Mouse (Mus musculus): Measurements from ENCODE around the gene Mrgbp.

Mrgbp gene

DNA sequence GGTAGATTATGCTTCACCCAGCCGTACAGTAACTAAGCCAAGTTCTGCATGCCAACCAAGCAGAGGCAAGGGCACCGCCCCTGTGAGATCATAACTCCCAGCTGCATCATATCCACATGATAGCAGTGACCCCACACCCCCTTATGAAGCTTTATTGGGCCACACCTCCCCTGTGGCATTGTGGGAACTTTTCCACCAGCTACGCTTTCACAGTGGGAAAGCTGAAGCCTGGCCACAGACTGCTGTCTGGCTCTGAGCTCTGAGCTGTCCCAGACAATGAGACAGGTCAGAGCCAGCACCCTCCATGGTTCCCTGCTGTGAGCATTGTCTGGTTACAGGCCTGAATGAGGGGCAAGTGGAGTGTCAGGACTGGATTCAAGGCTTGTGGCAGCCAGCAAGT is at the start of gene Mrgbp:
Mrgbp (plus strand) TSS at position 303 of the 400 bp plus-strand sequence.
- peak; percentile 41 for DNase-seq (ENCODE audit: extremely low read depth, insufficient read length, low spot score)

DNA sequence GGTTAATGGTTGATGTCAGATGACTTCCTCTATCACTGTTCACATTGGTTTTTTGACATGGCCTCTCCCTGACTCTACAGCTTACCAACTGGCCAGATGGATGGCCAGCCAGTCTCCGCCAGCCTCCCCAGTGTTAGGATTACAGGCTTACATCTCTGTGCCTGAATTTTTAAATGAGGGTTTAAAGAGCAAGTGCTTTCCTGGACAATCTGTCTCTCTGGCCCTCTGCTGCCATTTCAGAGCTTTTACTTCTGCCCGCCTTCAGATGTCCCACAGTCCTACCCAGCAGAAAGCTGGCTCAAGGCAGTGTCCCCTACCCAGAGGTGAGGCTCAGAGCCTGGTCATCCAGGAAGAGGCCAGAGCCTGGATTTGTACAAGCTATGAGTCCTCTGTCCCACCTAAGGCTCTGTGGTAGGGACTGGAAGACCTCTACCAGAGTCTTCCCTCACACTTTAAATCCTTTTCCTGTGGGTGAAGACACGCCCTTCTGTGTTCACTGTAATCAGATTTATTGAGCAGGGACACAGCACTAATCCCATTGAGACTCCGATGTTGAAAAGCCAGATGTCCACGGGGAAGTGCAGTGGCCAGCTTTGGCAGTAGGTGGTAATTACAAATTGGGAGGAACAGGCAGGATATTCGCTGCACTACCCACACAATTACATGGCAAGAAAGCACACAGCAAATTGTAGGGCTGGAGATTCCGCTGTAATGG is 49.3 kb upstream of the Mrgbp start:
- no peak for DNase-seq (ENCODE audit: extremely low read depth, insufficient read length, low spot score)

DNA sequence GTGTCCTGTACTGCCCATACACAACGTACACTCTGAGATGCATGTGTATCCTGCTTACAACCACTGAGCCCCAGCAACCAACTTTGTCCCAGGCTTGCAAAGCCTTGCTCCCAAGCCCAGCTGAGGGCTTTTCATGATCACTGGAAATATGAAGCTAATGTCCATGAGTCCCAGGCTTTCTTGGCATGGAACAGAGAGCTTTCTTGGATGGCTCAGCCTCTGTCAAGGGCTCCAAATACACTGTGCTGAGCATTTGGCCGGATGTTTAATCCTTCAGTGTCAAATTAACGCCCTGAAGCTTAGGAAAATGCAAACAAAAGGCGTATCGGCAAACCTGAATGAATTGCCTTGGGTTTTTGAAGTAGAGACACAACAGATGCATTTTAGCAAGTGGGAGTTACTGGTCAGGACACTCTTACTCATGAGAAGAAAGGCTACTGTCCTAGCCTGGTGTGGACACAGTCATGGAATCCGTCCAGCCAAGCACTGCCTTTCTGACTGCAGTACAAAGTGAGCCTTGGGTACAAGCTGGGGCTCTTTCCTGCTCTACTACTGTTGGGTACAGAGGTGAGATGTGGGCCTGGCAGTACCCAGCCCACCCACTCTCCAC is 48.6 kb upstream of the Mrgbp start:
- DNase-seq (ENCODE audit: extremely low read depth, insufficient read length, low spot score) = no peak

DNA sequence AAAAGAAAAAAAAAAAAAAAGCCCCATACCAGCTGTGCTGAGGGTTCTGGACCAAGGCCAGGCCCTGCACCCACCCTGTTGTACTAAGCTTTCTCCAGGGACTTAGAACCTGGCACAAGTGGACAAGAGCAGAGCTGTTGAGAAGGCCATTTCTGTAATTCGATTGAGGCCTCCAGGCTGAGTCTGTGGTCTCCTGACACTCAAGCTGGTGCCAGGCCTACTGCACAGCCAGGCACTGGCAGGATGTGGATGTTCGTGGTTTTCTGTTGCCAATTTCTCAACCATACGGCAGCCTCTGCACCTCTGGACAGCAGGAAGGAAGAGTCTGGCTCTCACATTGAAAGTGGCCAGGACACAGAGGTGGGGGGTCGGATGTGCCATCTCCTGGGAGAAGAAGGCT is 47.9 kb upstream of the Mrgbp start:
- no peak for DNase-seq (ENCODE audit: extremely low read depth, insufficient read length, low spot score)

DNA sequence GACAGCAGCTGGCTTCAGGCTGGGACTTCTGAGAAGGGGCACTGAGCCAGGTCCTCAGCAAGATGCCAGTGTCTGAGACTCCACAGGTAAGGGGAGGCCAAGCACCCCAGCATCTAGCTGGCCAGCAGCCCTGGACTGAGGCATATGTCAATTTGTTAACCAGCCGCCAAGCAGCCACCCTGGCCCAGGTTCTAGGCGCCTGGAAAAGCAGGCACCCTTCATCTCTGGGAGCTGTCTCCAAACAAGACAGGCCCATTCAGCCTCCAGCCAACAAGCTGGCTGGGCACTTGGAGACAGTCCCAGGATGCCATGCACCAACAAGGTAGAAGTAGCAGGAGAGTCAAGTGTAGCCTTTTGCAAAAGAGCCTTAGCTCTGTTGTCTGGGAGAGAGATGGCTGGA is 37.4 kb upstream of the Mrgbp start:
- DNase-seq (ENCODE audit: extremely low read depth, insufficient read length, low spot score) = no peak

DNA sequence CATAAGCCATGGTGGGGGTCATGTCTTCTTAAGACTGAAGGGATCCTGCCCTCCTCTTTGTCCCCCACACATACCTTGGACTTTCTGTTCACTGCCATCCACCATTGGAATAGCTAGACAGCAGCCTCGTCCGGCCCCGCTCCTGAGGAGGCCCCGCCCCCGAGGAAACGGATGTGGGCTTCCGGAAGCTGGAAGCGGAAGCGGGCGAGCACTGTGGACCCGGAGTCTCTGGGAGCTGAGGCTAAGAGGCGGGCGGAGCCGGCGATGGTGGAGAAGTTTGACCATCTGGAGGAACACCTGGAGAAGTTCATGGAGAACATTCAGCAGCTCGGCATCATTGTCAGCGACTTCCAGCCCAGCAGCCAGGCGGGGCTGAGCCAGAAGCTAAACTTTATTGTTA is 36.1 kb upstream of the Mrgbp start:
- no peak for DNase-seq (ENCODE audit: extremely low read depth, insufficient read length, low spot score)

DNA sequence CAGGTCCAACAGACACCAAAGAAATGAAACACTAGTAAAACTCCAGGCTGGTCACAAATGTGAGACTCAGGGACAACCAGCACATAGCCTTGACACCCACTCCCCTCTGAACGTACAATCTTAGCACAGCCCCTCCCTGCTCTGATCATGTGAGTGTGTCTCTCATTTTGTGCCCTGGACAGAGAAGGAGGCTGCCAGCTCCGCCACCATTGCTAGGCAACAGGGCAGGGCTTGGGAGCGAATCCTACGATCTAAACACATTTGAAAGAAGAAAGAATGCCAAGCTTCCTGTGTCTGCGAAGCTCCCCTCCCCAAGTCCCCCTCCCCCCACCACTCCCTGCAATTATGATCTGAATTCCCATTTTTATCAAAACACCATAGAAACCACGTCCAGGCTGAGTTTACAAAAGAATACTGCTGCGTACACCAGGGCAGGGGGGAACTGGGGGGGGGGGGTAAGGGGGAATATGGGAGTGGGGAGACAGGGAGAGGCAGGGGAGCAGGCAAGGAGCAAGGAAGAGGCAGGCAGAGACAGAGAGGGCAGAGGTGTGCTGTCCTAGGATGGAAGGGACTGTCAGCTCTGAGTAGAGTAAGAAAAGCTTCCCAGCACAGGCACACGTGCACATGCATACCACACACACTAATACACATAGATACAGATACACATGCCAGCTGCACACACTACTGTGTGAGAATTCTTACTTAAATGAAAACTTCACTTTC is 33.6 kb upstream of the Mrgbp start:
- DNase-seq (ENCODE audit: extremely low read depth, insufficient read length, low spot score) = no peak

DNA sequence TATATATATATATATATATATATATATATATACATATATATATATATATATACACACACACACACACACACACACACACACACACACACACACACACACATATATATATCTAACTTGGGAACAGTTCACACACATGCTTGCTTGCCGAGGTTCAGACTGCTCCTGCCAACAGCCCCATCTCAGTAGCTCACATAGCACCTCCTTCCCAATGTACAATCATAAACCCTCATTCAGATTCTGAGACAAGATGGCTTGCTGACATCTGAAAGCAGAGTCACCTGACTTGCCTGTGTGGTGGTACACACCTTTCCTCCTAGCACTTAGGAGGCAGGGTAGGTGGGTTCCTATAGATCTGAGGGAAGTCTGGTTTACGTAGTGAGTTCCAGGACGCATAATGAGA is 28.8 kb upstream of the Mrgbp start:
- DNase-seq (ENCODE audit: extremely low read depth, insufficient read length, low spot score) = no peak

DNA sequence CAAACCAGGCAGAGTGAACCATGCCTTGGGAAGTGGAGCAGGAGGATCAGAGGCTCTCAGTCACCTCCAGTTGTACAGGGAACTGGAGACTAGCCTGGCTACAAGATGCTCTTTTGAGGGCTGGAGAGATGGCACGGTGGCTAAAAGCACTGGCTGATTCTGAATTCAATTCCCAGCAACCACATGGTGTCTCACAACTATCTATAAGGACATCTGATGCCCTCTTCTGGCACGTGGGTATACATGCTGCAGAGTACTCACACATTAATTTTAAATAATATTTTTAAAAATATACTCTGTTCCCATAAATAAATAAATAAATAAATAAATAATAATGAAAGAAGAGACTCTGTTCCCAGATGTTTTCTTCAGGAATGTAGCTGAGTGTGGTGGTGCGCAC is 25.9 kb upstream of the Mrgbp start:
- DNase-seq (ENCODE audit: extremely low read depth, insufficient read length, low spot score) = no peak

DNA sequence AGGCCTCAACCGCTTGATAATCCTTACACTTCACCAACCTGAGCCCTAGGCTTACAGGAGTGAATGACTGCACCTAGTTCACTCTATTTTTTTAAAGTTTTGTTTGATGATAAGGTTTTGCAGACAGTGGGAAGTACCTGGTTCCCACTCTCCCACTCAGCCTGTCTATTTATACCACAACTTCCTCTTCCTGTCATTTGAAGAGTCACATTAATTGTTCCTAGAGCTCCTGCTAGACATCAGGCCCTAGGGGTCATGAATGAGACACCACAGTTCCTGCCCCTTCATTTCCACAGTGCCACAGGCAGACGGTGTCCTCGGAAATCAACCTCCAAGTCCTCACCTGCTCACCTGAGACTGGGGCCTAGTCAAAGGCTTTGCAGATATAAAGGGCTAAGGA is 24.6 kb upstream of the Mrgbp start:
- DNase-seq (ENCODE audit: extremely low read depth, insufficient read length, low spot score) = no peak

DNA sequence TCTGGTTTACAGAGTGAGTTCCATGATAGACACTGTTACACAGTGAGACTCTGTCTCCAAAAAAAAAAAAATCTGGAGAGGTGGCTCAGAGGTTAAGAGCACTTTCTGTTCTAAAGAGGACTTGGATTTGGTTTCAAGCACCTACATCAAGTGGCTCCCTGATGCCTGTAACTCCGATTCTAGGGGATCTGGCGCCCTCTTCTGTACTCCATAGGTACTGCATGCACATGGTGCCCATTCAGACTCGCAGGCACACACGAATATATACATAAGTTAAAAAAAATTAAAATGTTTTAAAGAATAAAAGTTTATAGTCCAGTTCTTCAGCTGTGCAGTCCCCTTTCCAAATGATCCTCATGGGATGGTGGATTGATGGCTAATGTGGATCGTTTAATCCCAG is 20.9 kb upstream of the Mrgbp start:
- no peak for DNase-seq (ENCODE audit: extremely low read depth, insufficient read length, low spot score)

DNA sequence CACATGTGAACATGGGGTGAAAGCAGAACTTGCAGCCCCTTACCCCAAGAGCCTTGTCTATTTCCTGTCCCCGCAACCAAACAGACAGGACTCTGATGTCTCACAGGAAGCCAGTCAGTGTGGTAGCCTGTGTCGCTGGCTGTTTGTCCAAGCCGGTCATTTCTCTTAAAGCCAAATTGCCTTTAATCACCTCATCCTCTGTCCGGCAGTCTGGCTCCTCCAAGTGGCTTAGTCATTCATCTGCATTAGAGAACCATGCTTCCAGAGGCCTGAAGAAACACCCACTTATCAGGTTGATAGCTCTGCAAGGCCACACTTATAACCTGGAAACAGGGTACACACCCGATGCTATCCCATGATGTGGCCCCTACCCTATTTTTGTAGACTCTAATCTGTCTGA is 19.0 kb upstream of the Mrgbp start:
- DNase-seq (ENCODE audit: extremely low read depth, insufficient read length, low spot score) = no peak

DNA sequence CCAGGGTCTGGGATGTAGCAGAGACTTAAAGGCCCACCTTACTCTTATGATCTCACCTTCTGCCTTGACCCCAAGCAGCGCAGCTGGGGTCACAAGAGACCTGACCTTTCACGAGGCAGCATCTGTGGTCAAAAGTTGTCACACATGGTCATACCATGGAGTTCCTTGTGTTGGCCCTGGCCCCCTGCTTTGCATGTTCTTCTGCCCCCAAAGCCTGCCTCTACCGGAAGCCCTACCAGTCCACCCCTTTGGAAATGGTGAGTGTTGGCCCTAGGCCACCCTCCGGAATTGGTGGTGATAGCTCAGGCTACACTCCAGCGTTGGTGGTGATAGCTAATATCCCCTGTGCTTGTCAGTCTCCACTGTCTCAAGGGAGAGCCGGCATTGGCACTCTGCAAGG is 17.8 kb upstream of the Mrgbp start:
- no peak for DNase-seq (ENCODE audit: extremely low read depth, insufficient read length, low spot score)

DNA sequence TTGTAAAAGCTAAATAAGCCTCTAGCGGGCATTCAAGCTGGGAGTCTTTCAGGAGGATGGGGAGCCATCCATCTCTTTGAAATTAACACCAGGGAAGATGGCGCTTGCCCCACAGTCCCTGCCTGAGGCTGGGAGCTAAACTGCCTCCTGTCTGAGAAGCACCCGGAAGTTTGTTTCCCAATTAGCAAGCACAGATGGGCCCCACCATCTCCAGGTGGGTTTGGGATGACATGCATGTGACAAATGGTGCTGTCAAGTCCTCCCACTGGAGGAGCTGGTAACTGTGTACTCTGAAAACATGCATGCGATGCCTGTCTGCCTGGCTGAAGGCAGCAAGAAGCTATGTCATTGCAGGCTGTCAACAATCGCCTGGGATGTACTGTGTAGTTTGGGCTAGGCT is 17.3 kb upstream of the Mrgbp start:
- DNase-seq (ENCODE audit: extremely low read depth, insufficient read length, low spot score) = no peak

DNA sequence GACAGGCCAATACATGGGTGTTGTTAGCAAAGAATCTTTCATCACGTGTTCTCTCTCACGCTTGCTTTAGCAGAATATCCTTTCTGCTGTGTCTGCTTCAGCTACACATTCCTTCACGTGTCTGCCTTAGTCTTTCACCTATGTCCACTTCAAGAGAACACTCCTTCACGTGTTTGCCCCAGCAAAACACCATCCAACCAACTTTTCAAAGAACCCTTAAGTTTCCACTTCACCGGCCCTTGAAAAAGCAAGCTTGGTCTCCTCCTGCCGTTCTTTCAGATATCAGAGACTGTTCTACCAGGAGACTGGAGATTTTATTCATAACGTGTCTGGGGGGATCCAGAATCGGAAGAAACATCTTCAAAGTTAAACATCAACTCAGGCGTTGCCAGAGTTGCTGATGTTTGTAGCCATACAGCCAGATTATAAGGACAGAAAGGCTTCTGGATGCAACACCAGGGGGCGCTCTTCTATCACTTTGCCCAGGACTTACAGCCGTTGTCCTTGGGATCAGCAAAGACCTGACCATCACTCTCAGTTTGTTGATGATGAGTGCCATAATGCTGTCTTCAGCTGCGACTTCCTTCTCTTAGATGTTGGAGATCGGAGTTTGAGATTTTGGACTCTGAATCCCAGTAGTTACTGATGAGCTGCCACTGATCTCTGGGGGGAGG is 14.7 kb upstream of the Mrgbp start:
- DNase-seq (ENCODE audit: extremely low read depth, insufficient read length, low spot score) = no peak

DNA sequence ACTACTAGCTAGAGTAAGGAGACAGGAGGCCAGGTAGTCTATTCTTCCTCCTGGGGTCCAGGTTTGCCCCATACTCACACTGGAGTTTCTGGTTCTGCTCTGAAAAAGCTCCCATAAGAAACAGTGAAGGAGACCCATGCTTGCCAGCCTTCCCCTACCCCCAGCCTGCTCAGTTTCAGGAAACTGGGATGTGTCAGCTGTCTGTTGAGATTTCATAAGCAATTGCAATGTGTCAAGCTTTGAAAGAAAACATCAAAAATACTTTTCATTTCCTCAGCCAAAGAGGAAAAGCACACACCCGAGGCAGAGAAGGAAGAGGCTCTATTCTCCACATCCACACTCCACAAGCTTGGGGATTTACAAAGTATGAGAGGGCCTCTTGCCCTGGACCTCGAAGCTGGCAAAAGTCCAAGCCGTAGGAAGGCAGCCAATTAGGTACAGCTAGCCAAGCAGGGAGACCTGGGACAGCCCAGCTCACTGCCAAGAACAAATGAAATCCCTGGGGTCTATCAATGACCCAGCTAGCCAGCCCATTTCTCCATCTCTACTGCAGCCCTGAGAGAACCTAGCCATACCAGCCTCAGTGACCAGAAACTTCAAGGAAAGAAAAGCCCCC is 12.0 kb upstream of the Mrgbp start:
- no peak for DNase-seq (ENCODE audit: extremely low read depth, insufficient read length, low spot score)

DNA sequence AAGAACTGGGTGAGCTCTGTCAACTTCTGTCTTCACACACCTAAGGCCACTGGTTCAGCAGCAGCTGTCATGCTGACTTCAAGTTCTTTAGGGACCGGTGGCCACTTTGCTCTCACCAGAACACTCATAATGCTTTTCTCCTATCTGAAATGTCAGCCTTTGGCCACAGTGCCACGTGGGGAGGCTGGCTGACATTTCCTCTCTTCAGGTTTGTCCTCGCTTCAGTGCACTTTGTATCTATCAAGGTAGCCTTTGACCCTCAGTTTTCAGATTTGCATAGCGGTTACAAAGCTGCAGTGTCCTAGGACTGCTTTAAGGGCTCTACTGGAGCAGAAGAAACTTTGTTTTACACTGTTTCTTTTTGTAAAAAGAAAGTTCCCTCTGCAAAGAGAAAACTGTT is 4.6 kb upstream of the Mrgbp start:
- no peak for DNase-seq (ENCODE audit: extremely low read depth, insufficient read length, low spot score)

DNA sequence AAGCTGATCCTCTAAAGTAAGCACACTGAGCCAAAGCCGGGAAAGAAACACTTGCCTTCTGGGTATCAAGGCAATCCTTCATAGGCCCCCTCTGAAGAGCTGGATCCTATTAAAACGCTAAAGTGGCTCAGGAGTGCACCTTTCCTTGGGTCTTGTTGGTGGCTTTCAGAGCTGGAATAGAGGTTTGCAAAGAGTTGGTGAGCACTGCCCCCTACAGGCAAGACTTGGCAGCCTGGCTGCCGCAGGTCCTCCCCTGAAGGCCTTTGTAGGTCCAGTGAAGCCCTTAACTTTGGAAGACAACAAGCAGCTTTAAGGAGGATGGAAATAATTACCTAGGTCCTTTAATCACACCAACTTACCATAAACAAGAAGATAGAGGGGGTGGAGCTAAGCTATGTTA is 2.4 kb upstream of the Mrgbp start:
- DNase-seq (ENCODE audit: extremely low read depth, insufficient read length, low spot score) = peak; percentile 54

DNA sequence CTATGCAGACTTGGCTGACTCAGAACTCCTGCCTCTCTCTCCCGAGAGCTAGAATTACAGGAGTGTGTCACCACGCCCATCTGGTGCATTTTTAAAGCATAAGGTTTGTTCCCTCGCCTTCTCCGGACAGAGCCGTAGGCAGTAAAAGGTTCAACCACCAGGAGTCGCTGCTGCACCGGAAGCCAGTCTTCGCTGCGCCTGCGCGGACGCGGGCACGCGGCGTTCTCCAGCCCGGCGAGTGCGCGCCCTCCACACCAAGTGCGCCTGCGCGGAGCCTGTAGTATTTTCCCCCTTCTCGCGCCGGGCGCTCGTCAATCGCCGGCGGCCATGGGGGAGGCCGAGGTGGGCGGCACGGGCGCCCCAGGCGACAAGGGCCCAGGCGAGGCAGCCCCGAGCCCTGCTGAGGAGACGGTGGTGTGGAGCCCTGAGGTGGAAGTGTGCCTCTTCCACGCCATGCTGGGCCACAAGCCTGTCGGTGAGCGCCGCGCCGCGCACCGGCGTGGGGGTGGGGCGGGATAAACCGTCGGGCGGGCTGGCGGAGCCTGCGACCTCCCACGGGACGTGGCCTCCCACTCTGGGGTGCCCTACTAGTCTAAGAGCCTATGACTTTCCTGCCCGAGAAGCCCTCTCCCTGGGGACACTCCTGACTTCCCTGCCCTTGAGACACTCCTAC is 1.5 kb downstream of the Mrgbp start:
- DNase-seq (ENCODE audit: extremely low read depth, insufficient read length, low spot score) = peak; percentile 96

DNA sequence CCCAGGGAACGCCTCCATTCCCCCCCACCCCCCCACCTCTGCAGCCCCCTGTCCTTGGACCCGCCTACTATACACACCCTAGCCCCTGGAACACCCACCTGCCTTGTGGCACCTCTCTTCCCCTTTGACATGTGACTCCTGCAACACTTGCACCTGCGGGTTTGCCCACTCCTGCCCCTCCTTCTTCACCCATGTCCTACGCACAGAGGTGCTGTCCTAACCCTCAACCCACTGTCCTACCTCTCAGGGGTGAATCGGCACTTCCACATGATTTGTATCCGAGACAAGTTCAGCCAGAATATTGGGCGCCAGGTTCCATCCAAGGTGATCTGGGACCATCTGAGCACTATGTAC is 2.0 kb downstream of the Mrgbp start:
- DNase-seq (ENCODE audit: extremely low read depth, insufficient read length, low spot score) = no peak

DNA sequence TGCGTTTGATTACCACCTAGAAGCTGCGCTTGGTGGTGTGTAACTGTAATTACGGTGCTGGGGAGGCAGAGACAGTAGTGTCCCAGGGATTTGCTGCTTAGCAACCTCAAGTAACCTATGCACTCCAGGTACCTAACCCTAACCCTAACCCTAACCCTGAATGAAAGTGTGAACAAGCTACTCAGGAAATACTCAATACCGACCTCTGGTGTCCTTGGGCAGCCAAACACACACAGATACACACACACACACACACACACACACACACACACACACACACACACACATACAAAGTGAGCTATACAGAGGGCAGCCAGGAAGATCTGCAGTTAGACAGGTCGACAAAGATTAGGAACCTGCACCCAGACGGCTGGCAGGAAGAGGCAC is 7.6 kb downstream of the Mrgbp start:
- no peak for DNase-seq (ENCODE audit: extremely low read depth, insufficient read length, low spot score)
